Mouse (Mus musculus) erythroblast, adult 5-6 weeks (primary cell): ENCODE data around the gene Dok4. TPM values are rescaled to one million over a fixed set of nuclear protein-coding genes. Genes with fewer than 3 reads are reported as not detected.

ENCODE experiments used
- ATAC-seq: replicated peaks from 2 replicates; pipeline ENCODE4 v1.8.0; 2016; ENCODE audit warnings: moderate number of reproducible peaks, mild to moderate bottlenecking, moderate TSS enrichment, inconsistent platforms; ENCODE audit not compliant: poor library complexity, low FRiP score, severe bottlenecking
- total RNA-seq, 2 experiments: library from RNA; stranded (forward) in 1 of 2; stranded (reverse) in 1 of 2; fragments of 150-400 nt in 1 of 2; fragments of 200-764, 138-1000 nt in 1 of 2; gene quantifications; 2 replicates each; pipeline versions ENCODE4 v1.2.3 to v1.2.4; 2015 to 2017; ENCODE audit warnings: low replicate concordance in 2 of 2

Gene Dok4
- total RNA-seq, 2 experiments from 2014 or later = 1.2 to 6.0 TPM

GRCm38 (mm10) chr8:94814556-94814955 is 61.6 kb downstream of the Dok4 start:
- ATAC-seq = no peak

Other genes starting within 250 kb of the Dok4 start
- 16.1 and 18.0 TPM in 2 replicates for gene Arl2bp, start 209.7 kb downstream of the Dok4 start, total RNA-seq (2015; ENCODE audit: low replicate concordance)
- gene Arl2bp, start 209.7 kb downstream of the Dok4 start, total RNA-seq (2017; ENCODE audit: low replicate concordance) = 27.9 and 32.5 TPM in 2 replicates
- gene Pllp, start 180.1 kb downstream of the Dok4 start, total RNA-seq (2015; ENCODE audit: low replicate concordance) = not detected in 2 replicates
- gene Pllp, start 180.1 kb downstream of the Dok4 start, total RNA-seq (2017; ENCODE audit: low replicate concordance) = not detected in 2 replicates
- 1.0 and 2.5 TPM in 2 replicates for gene Ccl22, start 130.7 kb downstream of the Dok4 start, total RNA-seq (2015; ENCODE audit: low replicate concordance)
- gene Ccl22, start 130.7 kb downstream of the Dok4 start, total RNA-seq (2017; ENCODE audit: low replicate concordance) = 0.68 and 1.4 TPM in 2 replicates
- 0.63 TPM in 1 of 2 replicates, not detected in the other for gene Cx3cl1, start 104.3 kb downstream of the Dok4 start, total RNA-seq (2015; ENCODE audit: low replicate concordance)
- gene Cx3cl1, start 104.3 kb downstream of the Dok4 start, total RNA-seq (2017; ENCODE audit: low replicate concordance) = 0.77 and 2.4 TPM in 2 replicates
- gene Ccl17, start 65.9 kb downstream of the Dok4 start, total RNA-seq (2015; ENCODE audit: low replicate concordance) = not detected in 2 replicates
- 0.77 TPM in 1 of 2 replicates, not detected in the other for gene Ccl17, start 65.9 kb downstream of the Dok4 start, total RNA-seq (2017; ENCODE audit: low replicate concordance)
- 4.4 and 10.7 TPM in 2 replicates for gene Coq9, start 38.0 kb downstream of the Dok4 start, total RNA-seq (2015; ENCODE audit: low replicate concordance)
- 27.3 and 54.5 TPM in 2 replicates for gene Coq9, start 38.0 kb downstream of the Dok4 start, total RNA-seq (2017; ENCODE audit: low replicate concordance)
- gene Ciapin1, start 38.0 kb downstream of the Dok4 start, total RNA-seq (2015; ENCODE audit: low replicate concordance) = 16.7 and 30.3 TPM in 2 replicates
- 27.0 and 27.2 TPM in 2 replicates for gene Ciapin1, start 38.0 kb downstream of the Dok4 start, total RNA-seq (2017; ENCODE audit: low replicate concordance)
- gene Polr2c, start 18.9 kb downstream of the Dok4 start, total RNA-seq (2015; ENCODE audit: low replicate concordance) = 29.8 and 37.4 TPM in 2 replicates
- 26.9 and 36.0 TPM in 2 replicates for gene Polr2c, start 18.9 kb downstream of the Dok4 start, total RNA-seq (2017; ENCODE audit: low replicate concordance)
- not detected in 2 replicates for gene Ccdc102a, start 41.8 kb upstream of the Dok4 start, total RNA-seq (2015; ENCODE audit: low replicate concordance)
- gene Ccdc102a, start 41.8 kb upstream of the Dok4 start, total RNA-seq (2017; ENCODE audit: low replicate concordance) = 1.3 and 1.4 TPM in 2 replicates
- gene Adgrg5, start 47.4 kb upstream of the Dok4 start, total RNA-seq (2015; ENCODE audit: low replicate concordance) = 0.19 and 1.0 TPM in 2 replicates
- gene Adgrg5, start 47.4 kb upstream of the Dok4 start, total RNA-seq (2017; ENCODE audit: low replicate concordance) = 0.85 TPM in 1 of 2 replicates, not detected in the other
- gene Adgrg1, start 98.4 kb upstream of the Dok4 start, total RNA-seq (2015; ENCODE audit: low replicate concordance) = 28.2 and 32.1 TPM in 2 replicates
- 7.1 and 7.5 TPM in 2 replicates for gene Adgrg1, start 98.4 kb upstream of the Dok4 start, total RNA-seq (2017; ENCODE audit: low replicate concordance)
- gene Adgrg3, start 141.4 kb upstream of the Dok4 start, total RNA-seq (2015; ENCODE audit: low replicate concordance) = 24.2 and 30.9 TPM in 2 replicates
- gene Adgrg3, start 141.4 kb upstream of the Dok4 start, total RNA-seq (2017; ENCODE audit: low replicate concordance) = 20.9 and 34.9 TPM in 2 replicates
- not detected in 2 replicates for gene Drc7, start 178.8 kb upstream of the Dok4 start, total RNA-seq (2015; ENCODE audit: low replicate concordance)
- 1.3 TPM in 1 of 2 replicates, not detected in the other for gene Drc7, start 178.8 kb upstream of the Dok4 start, total RNA-seq (2017; ENCODE audit: low replicate concordance)
- gene Katnb1, start 204.9 kb upstream of the Dok4 start, total RNA-seq (2015; ENCODE audit: low replicate concordance) = 1.7 and 1.9 TPM in 2 replicates
- 9.1 and 12.3 TPM in 2 replicates for gene Katnb1, start 204.9 kb upstream of the Dok4 start, total RNA-seq (2017; ENCODE audit: low replicate concordance)